Mouse (Mus musculus): ENCODE measurements around the gene Gstz1.
"Not testable (repeated sequence)": the region's sequence is repeated elsewhere in the genome, so short reads cannot be mapped to it uniquely, and the experiment has no call there.

Gene Gstz1

DNA sequence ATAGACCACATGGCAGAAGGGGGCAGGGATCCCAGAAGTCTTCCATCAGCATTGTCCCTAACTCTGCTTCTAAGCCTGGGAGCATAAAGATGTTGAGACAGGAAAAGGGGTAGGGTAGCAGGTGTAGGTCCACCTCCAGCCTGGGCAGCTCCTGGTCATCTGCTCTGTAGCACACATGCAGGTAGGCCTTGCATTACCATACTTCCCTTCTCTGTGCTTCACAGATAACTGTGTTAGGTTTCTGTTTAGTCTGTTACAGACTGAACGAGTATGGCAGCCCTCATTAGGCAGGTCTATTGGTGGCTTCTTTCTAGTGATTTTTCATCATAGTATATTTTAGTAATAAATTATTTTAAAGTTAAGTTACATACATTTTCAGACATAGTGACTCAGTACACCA is 13.3 kb downstream of the Gstz1 start:
- no peak for DNase-seq

DNA sequence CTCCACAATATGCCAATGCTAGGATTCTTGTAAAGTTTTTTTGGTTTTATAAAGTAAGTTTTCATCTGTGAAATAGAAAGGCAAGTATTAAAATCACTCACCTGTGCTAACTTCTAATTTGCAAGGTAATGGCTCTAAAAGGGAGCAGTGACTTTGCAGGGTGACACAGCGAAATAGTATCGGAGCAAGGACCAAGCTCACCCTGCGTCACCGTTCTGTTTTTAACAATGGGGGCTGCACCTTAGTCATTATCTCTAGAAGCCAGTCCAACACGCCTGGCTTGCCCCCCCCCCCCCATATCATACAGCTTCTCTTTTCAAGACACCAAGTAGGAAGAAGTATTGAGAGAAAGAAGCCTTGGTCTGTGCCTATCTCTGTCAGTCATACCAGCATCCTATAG is 13.8 kb downstream of the Gstz1 start:
- DNase-seq, result no peak

DNA sequence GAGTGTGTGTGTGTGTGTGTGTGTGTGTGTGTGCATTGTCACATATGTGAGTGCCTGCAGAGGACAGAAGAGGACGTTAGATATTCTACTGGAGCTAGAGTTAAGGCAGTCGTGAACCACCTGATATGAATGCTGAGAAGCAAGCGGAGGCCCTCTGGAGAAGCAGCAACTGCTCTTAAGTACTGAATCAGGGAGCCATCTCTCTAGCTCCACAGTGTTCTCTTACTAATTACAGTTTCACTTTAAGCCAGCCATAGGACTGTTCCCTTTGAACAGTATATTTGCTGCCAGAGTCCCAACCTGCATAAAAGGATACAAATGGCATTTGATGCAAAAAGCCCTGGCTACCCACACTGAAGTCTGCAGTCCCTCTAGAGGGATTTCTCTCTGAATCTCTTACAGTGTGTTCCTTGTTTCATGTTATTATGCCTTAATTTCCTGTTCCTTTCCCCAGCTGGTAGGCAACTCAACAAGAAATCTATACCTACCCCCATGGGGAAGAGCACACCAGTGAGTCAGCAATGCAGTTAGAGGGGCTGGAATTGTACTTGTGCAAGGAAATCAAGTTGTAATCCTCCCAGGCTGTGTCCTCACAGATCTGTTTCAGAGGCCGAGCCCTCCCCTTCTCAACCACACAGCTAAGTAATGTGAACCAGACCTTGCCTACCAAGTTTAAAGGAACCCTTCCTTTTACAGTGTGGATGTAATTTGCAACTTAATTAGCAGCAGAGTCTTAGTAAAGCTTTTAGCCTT is 28.4 kb downstream of the Gstz1 start:
- no peak for DNase-seq

DNA sequence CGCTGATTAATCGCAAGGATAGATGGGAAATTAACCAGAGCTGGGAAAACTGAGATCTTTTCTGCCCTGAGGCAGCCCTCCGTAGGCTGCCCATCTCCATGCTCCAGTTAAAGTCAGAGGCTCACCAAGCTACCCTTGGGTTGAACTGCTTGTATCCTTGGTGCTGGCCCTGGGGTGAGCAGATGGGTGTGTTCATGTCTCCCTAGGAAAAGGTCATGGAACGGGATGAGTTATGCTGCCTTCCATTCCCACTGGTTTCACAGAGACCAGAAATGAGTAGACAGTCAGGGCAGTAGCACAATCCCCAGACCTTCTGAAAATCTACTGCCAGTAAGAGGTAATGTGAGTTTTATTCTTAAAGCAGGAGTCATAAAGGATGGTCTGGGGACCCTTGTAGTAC is 30.7 kb downstream of the Gstz1 start:
- DNase-seq, result no peak

DNA sequence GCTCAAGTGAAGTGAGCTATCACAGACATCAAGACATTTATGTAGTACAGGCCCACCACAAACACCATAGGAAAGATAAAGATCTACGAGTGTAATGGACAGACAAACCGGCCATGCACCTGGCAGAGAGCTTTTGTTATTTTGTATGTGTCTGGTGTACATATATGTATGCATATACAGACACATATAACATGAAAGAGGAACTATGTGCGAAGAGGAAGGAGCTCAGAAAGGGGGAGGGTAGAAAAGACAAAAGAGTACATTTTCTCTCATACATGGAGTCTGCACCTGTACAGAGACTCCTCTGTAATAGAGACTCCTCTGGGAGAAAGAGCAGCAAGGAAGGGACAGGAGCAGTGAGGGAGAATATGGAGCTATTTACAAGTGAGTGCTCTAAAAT is 46.0 kb downstream of the Gstz1 start:
- DNase-seq, result no peak

DNA sequence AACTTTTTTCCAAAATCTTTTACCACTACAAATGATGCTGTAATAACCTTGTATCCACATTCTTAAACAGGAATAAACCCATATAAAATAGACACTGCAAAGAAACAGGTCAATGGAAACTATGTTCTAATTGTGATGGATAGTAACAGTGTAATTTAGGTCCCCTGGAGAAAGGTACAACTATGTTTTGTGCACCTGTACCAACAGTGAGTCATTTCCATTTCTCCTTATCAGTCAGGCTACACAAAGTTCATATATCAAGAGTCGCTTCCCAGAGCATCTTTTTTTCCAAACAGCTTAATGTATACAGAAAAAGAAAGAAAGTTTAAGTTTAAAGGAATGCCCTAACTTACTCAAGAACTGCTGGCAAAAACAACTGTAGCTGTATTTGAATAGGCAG is 48.1 kb downstream of the Gstz1 start:
- DNase-seq, result no peak

DNA sequence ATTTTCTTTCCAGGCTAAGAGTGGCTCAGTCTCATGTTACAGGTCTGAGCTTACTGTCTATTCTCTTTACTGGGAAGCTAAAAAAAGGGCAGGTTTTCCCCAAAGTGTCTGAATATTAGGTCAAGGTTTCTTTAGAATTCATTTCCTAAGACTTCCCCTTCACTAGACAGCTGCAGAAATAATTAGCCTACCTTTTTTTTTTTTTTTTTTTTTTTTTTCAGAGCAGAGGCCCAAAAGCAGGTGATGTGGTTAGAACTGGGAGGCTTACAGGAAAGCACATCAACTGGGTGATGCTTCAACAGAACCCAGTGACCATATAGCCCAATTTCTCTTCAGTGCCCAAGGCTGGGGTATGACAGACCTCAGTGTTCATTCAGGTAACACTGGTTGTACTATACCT is 49.3 kb downstream of the Gstz1 start:
- no peak for DNase-seq

DNA sequence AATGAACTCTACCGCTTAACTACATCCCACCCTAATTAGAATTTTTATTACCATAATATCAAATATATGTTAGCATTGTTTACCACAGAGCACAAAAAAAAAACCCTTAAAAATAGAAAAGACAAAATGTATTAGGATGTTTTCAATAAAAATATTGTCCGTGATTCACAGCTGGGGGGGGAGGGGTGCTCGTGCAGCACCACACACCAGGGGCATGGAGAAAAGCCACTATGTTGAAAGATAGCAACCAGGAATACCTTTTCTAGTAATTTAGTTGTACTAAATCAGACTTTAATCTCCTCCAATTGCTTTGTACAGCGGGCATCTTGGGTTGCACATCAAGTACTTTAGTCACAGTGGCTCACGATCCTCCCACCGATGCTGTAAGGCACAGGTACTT is 51.8 kb downstream of the Gstz1 start:
- no peak for DNase-seq

DNA sequence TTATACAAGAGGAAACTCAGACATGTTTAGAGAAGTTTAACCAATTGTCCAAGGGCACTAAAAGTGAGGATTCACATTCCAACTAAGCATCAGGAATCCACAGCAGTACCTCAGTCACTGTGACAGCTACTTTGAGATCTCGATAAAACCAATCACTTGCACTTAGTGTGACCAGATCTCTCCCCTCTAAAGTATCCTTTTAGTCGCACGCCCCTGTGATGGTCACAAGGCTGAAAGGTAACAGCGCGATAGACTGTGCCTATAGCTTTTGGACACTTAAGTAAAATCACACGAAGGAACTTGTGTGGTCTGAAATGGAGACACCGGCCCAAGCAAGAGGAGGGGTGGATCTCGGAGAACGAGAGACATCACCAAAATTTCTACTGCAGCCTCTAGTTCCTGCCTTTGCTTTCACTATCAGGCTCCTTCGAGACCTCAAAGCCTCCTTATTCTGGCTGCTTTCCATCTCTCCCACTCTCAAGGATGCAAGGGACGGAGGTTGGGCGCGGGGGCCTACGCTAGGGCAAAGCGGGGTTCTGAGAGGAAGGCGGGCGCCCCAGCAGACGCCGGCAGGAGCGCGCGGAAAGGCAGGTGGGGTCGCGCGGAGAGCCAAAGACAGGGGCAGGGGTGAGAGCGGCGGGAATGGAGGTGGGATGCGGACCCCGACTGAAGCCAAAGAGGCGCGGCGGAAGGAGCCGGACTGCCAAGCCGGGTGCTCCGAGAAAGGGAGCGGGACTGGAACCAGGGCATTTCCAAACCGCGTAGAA is 52.4 kb downstream of the Gstz1 start, which contains the start of gene Samd15:
Samd15 (plus strand) TSS at position 518 of the 767 bp plus-strand sequence.
- peak; percentile 35 for DNase-seq

DNA sequence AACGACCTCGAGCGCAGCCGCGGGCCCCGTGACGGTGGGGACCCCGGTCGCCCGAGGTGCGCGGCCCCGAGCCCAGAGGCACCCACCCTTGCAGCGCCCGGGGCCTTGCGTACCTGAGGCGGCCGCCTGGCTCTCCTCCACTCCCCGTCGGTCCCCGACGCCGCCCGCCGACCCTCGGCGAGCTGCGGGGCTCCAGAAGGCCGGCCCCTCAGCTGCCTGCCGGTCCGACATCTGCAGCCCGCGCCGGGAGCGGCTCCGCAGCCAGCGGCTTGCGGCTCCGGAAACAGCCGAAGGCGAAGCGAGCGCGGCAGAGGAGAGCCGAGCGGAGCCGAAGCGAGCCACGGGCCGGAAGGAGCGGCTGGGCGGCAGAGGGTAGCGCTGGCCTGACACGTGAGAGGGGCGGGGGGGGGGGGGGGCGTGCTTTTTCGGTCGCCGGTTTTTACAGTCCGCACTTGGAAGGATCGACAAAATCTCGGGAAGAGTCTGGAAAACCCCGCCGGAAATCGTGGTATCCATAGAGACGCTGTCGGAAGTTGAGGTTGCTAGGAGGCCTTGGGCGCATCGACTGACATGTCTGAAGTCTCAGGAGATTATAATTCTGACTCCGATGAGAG is 53.1 kb downstream of the Gstz1 start, which contains the start of gene Tmed8:
Tmed8 (minus strand) TSS at position 482 of the 614 bp plus-strand sequence.
- DNase-seq, result peak; percentile 64

DNA sequence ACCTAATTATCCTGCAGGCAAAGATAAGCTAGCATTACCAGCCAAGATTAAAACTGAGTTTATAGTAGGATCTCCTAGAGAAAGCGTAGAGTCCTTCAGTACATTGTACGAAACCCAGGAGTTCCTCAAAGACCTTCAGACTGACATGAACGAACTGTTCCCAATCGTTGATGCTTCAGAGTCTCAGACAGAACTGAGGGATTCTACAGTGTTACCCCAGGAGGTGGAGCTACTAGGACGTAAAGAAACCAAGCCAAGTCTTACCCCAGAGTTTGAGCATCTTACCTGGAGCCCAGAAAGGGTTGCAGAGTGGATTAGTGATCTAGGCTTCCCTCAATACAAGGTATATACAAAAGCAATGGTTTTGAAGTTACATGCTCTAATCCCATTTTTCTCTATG is 54.7 kb downstream of the Gstz1 start:
- DNase-seq, result no peak

DNA sequence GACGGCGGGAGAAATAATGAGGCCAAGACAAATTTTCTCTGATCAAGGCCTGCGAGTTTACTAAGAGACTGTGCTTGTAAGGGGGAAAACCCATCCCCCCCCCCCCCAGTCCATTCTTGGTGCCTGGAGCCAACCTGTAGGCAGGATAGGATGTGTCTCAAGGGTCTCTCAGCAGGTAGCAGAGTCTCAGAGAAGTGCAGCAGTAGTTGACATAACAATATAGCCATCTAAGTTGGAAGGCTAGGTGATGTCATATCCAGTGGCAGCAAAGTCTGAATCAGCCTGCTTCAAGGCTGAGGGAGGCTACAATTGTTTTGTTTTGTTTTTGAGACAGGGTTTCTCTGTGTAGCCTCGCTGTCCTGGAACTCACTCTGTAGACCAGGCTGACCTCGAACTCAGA is 58.8 kb downstream of the Gstz1 start:
- not testable (repeated sequence) for DNase-seq

DNA sequence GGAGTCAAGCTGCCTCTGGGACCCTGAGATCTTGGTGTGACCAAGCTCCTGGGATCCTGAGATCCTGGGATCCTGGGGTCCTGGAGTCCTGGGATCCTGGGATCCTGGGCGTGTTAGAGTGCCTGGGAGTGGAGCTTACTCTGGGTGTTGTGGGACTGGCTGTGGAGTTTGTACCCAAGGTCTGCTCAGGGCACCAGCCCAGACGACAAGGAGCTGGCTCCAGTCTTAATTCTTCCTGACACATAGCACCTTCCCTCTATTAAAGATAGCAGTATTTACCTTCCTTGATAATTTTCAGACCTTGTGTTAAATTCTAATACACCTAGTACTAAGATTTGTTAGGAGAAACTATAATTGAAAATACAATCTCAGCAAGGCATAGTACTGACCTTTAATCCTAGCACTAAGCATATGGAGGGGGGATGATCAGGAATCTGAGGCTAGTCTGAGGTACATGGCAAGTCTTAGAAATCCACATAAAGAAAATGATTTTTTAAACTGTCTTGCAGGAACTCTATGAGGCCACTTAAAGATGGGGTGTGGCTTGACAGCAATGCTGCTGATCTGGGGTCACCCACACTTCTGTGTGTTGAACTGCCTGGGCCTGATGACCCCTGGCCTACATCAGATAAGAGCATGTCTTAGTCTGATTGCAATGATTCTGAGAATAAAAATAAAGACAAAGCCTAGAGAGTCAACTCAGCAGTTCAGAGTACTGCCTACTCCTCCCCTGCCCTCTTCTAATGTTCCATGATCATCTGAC is 66.1 kb downstream of the Gstz1 start:
- no peak for DNase-seq

Data from cerebellum, adult 8-10 months (tissue).